Mouse (Mus musculus): Measurements from ENCODE around the gene Gm20696.
A peak's percentile ranks its signal among the peaks of the same experiment; 100 is the strongest.

The Gm20696 gene

GRCm38 (mm10) chr6:99663232-99663631 lies 3.4 kb downstream of the Gm20696 start:
- no peak for DNase-seq

GRCm38 (mm10) chr6:99660443-99660842 lies 6.2 kb downstream of the Gm20696 start:
- no peak for DNase-seq

- DNase-seq, result no peak
Measured at GRCm38 (mm10) chr6:99658586-99658985, 8.0 kb downstream of the Gm20696 start.

- DNase-seq, result no peak
Measured at GRCm38 (mm10) chr6:99656088-99656487, 10.5 kb downstream of the Gm20696 start.

- no peak for DNase-seq
Measured at GRCm38 (mm10) chr6:99655488-99655887, 11.1 kb downstream of the Gm20696 start.

- no peak for DNase-seq
Measured at GRCm38 (mm10) chr6:99654343-99654742, 12.3 kb downstream of the Gm20696 start.

- DNase-seq, result no peak
Measured at GRCm38 (mm10) chr6:99652341-99652740, 14.3 kb downstream of the Gm20696 start.

- no peak for DNase-seq
Measured at GRCm38 (mm10) chr6:99649307-99649706, 17.3 kb downstream of the Gm20696 start.

GRCm38 (mm10) chr6:99646344-99646743 lies 20.3 kb downstream of the Gm20696 start:
- no peak for DNase-seq

GRCm38 (mm10) chr6:99644876-99645275 lies 21.7 kb downstream of the Gm20696 start:
- no peak for DNase-seq

- DNase-seq, result no peak
Measured at GRCm38 (mm10) chr6:99644386-99644785, 22.2 kb downstream of the Gm20696 start.

- DNase-seq, result peak; percentile 72 to 78
Measured at GRCm38 (mm10) chr6:99643439-99644199, 23.0 kb downstream of the Gm20696 start.

- DNase-seq, result no peak
Measured at GRCm38 (mm10) chr6:99637456-99637855, 29.1 kb downstream of the Gm20696 start.

GRCm38 (mm10) chr6:99636801-99637200 lies 29.8 kb downstream of the Gm20696 start:
- DNase-seq, result no peak

- DNase-seq, result no peak
Measured at GRCm38 (mm10) chr6:99636121-99636520, 30.5 kb downstream of the Gm20696 start.

GRCm38 (mm10) chr6:99632121-99632980 lies 34.2 kb downstream of the Gm20696 start:
- no peak for DNase-seq

GRCm38 (mm10) chr6:99631637-99632036 lies 35.0 kb downstream of the Gm20696 start:
- DNase-seq, result no peak

GRCm38 (mm10) chr6:99629726-99630458 lies 36.7 kb downstream of the Gm20696 start:
- no peak for DNase-seq

GRCm38 (mm10) chr6:99626347-99626746 lies 40.2 kb downstream of the Gm20696 start:
- DNase-seq, result no peak

- no peak for DNase-seq
Measured at GRCm38 (mm10) chr6:99625803-99626202, 40.8 kb downstream of the Gm20696 start.

- DNase-seq, result no peak
Measured at GRCm38 (mm10) chr6:99625306-99625705, 41.3 kb downstream of the Gm20696 start.

- no peak for DNase-seq
Measured at GRCm38 (mm10) chr6:99624542-99624941, 42.1 kb downstream of the Gm20696 start.

- DNase-seq, result peak; percentile 68 to 77
Measured at GRCm38 (mm10) chr6:99623641-99624040, 43.0 kb downstream of the Gm20696 start.
